Mouse (Mus musculus): ENCODE results near the gene Cyp17a1.

Cyp17a1 gene

DNA sequence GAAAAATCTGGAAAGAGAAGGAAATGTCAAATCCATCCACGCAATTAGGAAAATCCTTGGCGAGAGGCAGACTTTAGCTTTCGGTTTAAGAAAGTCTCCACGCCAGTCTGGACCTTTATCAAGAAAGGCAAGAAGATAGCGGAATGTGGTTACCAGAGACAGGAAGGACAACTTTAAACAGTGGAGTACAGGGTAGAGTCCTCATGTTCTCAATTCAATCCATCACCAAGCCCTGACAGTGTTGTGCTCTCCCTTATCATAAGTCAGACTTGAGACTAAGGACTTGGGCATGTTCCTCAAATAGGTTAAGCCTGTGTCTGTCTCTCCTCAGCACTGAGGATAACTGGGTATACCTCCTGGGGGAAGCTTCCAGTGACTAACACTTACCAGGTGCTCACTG, 3.2 kb downstream of the Cyp17a1 start:
- DNase-seq (ENCODE audit: low spot score): no peak

DNA sequence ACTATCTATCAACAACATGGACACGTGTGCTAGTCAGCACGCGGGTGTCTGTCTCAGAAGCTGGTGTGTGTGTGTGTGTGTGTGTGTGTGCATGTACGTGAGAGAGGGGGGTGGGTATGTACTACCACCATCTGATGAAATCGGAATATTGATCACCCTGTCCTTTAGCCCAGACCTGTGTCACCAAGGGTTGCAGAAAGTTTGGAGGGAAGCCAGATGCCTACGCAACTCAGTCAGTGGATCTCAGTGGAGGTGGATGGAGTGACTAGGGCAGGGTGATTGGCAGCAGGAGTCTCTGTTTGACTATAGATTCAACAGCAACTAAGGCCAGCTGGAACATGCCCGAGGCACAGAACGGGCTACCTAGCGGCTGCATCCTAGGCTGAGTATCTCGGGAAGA, 4.7 kb downstream of the Cyp17a1 start:
- DNase-seq (ENCODE audit: low spot score): no peak

DNA sequence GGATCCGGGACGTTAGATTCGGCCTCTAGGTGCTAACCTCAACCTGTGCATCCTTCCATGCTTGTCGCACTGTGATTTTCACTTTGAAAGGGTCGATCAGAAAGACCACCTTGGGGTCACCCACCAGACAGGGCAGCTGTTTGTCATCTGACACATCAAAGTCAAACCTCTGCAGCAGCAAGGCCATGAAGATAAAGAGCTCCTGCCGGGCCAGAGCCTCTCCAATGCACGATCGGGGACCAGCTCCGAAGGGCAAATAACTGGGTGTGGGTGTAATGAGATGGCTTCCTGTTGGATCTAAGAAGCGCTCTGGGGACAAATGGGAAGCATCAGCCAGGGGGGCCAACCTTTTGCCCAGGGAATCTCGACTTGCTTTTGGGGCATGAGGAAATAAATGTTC, 5.7 kb downstream of the Cyp17a1 start:
- no peak for DNase-seq (ENCODE audit: low spot score)

DNA sequence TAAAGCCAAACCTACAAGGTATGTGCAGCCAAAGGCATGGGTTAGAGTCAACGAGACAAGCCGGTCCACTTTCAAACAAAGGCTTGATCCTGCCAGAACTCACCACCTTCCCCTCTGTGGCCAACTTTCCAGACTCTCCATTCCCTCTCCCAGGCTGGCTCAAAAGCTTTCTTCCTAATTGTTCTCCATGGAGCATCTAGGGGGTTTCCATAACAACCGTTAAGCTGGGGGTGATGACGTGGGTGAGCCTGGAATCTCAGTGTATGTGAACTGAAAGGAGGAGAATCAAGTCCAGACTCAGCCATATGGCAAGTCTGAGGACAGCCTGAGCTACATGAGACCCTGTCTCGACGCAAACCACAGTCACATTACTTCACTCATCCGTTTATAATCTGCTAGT, 7.5 kb downstream of the Cyp17a1 start:
- DNase-seq (ENCODE audit: low spot score): no peak

DNA sequence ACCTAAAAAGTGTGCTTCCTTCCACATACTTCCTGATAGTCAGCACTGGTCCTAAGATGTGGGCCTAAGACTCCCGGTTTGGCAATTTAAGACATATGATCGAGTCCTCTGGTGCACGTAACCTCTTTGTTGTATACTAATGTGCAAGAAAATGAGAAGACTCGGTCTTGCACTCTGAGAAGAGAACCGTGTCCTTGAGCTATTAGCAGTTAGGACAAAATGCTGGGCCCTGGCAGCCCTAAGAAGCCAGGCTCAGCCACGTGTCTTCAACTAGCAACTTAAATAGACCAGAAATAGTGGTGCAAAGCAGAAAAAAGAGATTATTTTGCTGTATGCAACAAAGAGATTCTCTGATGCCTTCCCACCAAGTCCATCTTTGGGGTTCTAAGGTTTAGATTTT, 10.2 kb downstream of the Cyp17a1 start:
- no peak for DNase-seq (ENCODE audit: low spot score)

DNA sequence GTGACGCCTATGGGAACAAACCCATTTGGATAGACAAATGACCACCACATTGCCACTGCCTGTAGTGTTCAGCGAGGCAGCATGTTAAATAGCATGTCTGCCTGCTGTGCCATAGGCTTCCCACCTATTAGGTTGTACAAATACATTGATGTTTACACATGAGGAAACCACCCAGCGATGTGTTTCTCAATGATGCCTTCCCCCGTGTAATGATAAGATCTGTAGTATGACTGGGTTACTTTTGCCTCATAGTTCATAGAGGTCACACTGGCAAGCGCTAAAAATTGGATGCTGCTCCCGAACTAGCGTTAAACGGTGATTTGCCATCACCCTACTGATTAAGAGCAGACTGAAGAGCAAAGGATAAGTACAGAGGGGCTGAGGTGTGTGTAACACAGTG, 10.8 kb downstream of the Cyp17a1 start:
- no peak for DNase-seq (ENCODE audit: low spot score)

DNA sequence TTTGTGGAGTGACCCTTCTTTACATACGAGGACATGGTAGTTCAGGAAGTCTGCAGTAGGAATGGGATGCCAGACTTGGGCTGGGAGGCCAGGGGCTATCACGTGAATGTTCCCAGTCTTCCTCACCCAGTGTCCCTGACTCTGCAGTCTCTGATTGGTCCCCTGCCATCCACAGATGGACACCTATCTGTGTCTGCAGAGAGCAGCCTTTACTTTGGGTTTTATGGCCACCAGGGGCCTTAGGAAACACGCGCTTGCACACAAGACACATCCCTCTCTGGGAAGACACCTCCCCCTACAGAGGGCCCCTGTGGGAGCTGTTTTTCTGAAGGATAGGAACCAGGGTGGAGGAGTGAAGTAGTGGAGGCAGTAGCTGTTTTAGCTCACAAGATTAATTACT, 11.5 kb downstream of the Cyp17a1 start:
- DNase-seq (ENCODE audit: low spot score): no peak

DNA sequence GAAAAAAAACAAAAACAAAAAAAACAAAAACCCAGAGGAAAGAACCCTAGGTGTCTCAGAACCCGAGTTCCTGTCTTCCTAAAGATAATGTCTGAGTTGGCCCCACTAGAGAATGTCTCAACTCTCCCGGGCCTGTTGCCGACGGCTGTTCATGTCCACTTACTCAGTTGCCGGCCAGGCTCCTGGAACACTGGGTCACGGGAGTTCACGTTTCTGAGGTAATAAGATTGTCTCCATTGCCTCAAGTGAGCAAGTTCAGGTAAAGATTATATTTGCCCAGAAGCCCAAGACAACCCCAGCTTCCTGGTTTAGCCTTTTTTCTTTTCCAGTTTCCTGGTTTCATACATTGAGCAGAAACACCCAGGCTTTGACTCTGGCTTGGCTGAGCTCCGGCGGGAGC, 14.1 kb downstream of the Cyp17a1 start:
- no peak for DNase-seq (ENCODE audit: low spot score)

DNA sequence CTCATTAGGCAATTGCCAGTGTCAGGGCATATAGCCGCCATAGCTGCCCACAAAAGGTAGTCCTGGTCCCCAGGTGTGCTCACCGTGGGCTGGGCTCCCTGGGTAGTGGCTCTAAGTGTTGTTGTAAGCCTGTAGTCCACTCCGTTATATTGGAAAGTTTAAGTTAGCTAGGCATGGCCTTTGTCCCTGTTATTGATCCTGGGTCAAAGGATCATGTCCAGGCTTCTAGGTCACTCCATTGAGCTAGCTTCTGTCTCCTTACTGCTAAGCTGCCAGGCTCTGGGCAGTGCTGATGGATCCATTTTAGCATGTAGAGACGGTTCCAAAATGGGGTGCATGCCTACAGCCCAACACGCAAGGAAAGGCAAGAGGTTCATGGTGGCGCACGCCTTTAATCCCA, 14.6 kb downstream of the Cyp17a1 start:
- DNase-seq (ENCODE audit: low spot score): no peak

DNA sequence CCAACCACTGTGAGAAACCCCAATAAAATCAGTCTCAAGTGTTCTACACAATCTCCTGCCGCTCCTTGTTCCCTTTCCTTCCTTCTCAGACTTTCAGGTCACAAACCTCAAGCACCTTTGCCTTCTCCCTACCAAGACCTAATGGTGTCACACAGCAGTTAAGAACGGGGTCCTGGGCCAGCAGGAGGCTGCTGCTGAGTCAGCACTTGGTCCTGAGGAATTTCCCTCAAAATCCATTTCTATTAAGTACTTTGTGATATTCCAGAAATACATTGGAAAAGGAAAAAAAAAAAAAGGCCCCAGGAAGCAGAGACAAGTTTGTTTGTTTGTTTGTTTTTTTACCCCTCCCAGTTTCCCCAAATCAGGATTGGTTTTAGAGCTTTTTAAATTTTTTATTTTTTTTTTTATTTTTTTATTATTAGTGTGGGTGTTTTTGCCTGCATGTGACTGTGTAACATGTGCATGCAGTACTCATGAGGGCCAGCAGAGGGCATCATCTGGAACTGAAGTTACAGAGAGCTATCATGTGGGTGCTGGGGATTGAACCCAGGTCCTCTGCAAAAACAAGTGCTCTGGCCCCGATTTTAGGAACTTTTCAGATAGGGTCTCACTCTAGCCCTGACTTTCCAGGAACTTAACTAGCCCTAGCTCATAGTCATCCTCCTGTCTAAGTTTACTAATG, 15.5 kb downstream of the Cyp17a1 start:
- DNase-seq (ENCODE audit: low spot score): peak; percentile 74

DNA sequence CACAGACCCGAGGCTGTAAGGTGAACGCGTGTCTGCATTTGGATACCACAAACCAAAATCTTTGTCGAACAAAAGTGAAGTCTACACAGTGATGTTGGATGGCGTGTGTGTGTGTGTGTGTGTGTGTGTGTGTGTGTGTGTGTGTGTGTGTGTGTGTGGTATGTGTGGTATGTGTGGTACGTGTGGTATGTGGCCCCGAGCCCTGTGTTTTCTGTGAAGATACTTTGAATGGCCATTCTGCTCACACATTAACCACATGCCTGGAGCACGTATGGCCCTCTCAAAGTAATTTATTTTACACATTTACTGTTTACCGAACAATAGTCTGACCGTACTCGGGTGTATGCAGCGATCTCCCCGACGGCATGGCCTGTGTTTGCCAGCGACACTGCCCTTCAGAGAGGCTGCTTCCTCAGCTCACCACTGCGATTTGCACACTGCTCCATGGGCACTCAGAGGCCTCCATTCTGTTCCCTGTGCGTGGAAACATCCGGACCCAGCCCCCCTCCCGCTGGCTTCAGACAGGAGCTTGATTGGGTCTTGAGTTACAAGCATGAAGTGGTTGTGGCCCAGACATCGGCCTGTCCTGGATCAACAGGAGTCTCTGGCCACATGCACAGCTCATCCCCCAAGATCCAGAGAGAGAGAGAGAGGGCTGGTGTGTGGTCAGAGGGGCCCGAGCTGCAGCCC, 16.7 kb downstream of the Cyp17a1 start:
- no peak for DNase-seq (ENCODE audit: low spot score)

DNA sequence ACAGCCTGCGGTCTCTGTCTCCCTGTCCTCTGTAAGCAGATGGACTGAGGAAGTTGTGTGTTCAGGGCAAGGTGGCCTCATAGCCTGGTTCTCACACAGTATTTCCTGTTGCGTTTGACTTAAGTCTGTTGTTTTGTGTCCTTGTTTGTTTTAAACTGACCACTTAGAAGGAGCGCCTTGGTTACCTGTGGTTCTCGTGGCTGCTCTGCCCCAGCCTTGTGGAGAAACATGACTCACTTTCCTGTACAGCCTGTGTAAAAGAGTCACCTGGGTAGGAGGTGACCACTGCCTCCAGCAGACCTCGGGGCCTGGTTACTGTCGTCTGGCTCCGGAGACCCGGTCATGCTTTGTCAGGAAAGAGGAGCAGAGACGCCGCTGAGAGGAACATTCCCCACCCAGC, 17.3 kb downstream of the Cyp17a1 start:
- no peak for DNase-seq (ENCODE audit: low spot score)

DNA sequence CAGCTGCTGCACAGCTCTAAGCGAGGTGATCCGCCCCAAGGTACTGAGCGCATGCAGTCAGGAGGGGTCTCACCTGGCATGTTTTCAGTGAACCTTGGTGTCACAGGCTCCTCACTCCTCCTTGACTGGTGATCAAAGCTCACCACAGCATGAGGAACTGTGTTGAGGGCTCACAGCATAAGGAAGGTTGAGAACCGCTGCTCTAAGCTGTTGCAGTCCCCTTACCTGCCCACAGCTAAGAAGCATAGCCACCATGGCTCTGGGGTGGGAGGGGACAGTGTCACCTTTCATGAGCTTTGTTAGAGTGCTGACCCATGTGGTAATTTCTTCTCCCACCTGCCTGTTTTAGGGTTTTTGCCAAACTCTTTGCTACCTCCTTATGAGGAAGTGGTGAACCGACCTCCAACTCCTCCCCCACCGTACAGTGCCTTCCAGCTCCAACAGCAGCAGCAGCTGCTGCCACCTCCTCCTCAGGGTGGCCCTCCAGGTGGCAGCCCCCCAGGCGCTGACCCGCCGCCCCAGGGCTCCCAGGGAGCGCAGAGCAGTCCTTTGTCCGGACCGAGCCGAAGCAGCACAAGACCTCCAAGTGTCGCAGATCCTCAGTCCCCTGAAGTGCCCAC, 19.2 kb downstream of the Cyp17a1 start:
- DNase-seq (ENCODE audit: low spot score): no peak

DNA sequence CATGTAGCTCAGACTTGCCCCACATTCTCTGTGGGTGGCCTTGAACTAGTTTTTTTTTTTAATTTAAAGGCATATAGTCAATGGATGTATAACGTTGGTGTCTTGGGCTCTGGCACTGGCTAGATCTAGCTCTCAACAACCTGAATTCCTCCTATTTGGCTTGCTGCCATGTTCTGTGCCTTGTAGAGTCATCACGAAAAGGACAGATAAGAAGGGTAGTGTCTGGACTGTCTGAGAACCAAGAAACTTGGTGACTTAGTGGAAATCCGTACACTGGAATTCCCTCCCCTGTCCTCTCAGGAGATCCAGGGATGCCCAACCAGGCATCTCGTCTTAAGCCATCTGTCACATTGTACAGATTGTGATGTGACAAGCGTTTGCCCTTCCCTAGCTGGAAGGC, 19.8 kb downstream of the Cyp17a1 start:
- DNase-seq (ENCODE audit: low spot score): no peak

DNA sequence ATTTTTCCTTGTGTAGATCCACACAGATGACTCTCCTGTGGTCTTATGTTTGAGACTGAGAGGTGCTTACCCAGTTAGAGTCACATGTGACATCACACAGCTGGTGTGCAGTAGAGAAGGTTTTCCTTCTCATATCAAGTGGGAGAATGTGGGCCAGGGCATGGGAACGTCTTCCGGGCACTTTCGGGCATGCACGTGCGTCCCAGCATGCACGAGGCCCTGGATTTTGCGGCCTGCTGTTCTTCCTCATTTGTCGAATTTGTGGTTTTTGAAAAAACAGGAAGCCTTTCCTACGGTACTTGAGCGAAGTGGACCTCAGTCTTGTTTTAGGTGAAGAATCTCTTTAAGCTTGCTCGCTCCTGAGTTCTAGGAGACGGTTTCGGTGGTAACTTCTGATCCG, 24.4 kb downstream of the Cyp17a1 start:
- no peak for DNase-seq (ENCODE audit: low spot score)

DNA sequence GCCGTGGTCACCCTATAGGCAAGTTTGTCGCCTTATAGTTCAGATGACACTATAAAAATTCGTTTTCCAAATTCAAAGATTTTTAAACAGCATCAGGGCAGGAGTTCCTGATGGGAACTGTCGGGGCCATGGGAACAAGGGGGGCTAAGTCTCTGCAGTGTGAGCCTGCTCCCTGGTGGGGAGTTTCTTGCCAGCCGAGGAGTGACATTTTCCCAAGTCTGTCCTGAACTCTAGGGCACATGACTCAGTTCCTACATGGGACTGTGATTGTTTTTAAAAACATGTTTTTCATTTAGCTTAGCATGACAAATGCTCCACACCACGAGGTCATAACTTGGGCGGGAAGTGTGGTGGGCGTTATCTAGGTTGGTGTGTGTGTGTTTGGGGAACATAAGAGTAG, 25.1 kb downstream of the Cyp17a1 start:
- no peak for DNase-seq (ENCODE audit: low spot score)

DNA sequence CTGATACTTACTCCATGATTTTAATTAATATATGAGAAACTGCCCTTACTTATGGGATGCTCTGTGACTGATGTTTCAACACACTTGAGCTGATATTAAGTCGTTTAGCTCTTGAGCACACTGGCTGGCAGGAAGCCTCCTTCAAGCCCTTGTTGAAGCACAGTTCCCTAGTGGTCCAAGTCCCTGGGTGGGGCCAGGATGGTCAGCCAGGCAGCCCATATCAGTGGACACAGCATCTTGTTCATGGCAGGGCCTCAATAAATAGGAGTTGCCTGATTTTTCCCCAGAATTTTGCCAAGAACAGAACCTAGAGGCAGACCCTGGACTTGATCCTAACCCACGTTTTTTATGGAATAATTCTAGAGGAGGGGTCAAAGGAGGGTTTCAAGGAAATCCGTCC, 25.7 kb downstream of the Cyp17a1 start:
- DNase-seq (ENCODE audit: low spot score): no peak

DNA sequence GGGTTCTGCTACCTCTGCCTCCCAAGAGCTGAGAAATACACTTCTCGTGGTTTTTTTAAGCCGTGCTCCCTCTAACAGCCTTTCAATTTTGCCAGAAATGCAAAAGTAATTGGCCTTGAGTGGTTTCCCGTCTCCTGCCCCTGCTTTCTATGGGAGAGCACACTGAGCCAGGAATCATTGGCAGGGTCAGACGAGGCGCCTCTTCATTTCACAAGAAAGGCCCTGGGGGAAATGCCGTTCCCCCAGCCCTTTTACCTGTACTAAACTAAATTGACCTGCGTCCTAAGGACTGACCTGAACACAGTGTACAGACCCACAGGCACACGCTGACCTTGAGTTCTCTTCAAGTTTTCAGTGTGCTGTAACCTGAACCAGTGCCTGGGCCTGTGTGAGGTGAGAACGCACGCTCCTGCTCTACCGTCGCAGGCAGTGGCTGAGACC, 26.9 kb downstream of the Cyp17a1 start:
- DNase-seq (ENCODE audit: low spot score): no peak

DNA sequence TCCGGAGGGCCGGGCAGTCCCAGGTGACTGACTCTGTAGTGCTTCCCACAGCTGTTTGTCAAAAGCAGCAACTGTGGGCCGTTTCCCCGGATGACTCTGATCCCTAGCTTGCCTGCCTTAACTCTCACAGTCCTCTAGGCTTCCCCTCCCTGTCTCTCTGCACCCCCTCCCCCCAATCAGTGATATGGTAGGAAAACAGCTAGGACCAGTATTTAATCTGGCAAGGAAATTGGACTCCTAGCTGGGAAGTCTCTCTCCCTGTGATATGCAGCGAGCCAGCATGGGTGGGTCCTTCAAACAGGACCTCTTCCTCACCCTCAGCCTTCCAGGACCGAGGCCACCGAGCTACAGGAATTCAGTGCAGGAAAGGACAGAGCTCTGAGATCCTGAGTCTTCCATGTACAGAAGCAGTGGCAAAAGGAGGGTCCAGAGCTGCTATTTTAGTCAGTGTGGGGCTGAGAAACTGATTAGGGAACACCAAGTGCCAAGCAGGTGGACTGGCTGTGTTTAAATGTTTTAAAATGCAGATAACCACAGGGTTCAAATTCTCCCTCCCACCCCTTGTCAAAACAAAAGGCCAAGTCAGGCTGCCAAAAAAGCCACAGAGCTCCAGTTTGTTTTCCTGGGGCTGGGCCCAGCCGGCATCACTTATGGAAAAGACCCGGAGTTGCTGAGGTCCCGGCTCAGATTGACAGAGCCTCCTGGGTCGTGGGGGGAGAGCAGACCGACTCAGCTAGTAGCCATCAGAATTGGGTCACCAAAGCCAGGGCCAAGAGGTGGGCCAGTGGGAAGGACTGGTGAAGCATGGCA, 28.0 kb downstream of the Cyp17a1 start:
- no peak for DNase-seq (ENCODE audit: low spot score)

DNA sequence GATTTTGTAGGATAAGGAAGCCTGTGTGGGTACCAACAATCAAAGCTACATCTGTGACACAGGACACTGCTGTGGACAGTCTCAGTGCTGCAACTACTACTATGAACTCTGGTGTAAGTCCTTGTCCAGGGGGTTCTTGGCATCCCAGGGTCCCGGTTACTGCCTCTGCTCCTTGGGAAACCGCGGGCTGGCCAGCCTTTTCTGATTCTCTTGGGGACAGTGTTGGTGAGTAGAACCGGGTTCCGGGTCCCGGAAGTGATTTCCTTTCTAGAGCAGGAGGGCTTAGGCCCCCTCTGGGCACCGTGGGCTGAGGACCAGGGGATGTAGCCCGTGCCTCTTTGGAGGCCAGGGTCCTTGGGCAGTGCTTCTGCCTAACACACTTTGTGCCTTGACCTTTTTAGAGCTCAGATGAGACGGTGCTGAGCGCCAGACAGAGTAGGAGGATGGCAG, 28.6 kb downstream of the Cyp17a1 start:
- DNase-seq (ENCODE audit: low spot score): no peak

DNA sequence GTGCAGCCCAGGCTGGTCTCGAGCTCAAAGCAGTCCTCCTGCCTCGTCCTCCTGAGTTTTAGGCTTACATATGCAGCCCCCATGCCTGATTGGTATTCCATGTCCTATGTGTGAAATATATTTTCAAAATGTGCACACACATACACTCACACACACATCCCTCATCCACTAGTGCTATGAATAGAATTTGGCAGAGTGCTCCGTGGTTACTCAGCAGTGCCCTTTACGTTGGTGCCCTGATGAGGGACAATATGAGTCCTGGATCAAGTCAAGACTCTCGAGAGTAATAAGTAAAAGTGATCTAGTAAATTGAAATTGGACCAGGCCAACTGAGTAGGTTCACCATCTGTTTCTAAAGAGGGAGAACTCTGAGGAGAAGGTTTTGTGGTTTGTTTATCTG, 29.7 kb downstream of the Cyp17a1 start:
- no peak for DNase-seq (ENCODE audit: low spot score)

DNA sequence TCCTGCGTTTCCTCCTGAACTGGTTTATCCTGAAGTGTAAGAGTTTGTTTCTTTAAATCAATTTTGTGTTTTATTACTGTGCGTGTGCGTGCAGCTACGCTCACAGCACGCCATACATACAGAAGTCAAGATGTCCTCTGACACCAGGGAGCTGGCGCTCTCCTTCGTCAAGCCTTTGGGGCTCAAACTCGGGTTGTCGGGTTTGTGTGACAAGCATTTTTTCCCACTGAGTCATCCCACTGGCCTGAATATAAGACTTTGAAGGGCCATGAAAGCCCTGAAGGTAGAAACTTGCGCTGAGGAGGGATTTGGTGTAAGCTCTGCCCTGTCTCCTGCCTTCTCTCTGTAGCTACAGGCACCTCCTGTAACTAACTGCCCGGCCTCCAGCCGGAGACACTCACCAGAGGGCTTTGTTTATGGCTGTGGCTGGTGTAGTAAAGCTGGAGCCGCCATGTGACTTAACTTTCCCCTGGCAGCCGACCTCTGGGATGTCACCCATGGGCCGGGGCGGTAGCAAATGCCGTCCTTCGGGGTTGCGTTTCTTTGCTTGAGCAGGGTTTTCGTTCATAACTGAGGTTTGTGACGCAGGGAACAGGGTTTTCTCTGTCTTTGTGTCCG, 30.7 kb downstream of the Cyp17a1 start:
- no peak for DNase-seq (ENCODE audit: low spot score)

Data from testis, postnatal 10 days (tissue).